Mouse (Mus musculus) testis, adult 2 months (tissue): ENCODE results near the gene Btbd9.

Source experiments
- CTCF ChIP-seq: fragments of 200-500 bp; IDR thresholded peaks from 2 replicates; pipeline ENCODE4 v1.5.1; 2012; ENCODE audit warnings: low read depth, mild to moderate bottlenecking, inconsistent platforms, low read length, moderate library complexity; ENCODE audit not compliant: control insufficient read depth, insufficient read depth, insufficient replicate concordance
- POLR2A ChIP-seq: fragments of 200-500 bp; IDR thresholded peaks from 2 replicates; pipeline ENCODE4 v1.6.1; 2012; ENCODE audit warnings: low read depth, mild to moderate bottlenecking, inconsistent platforms, low read length, moderate library complexity; ENCODE audit not compliant: control insufficient read depth

GRCm38 (mm10) chr17:30516580-30517340, 59.5 kb downstream of the Btbd9 start:
- TF ChIP-seq CTCF (no peak), POLR2A (no peak)
